ENCODE assay signal across 7 mouse cellular contexts in the genomic region with DNA sequence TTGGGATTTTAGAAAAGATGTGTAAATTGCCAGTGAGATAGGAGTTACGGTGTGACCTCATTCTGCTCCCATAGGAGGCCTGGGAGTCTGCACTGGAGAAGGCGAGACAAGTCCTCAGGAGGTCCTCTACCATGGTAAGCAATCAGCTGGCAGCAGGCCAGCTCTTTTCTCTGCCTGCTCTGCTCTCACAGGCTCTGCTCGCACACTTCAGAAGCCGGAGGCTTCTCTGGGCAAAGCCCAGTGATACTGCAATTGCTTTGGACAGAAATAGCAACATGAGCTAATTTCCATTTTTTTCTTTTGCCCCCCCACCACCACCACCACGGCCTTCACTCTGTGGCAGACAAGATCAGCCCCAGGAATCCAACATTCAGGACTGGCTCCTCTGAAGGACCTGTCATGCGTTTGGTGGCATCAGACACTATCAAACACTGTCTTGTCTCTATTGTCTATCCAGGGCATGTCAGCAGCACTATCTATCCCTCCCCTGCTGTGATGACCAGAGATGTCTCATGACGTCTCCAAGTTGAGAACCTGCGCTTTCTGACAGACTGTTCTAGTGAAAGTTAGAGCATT.
A peak's percentile ranks its signal among the peaks of the same experiment; 100 is the strongest.
DNase-seq lines count a peak whose midpoint lies in the region; ATAC-seq and TF ChIP-seq lines count a peak whose summit lies in the region.

No protein-coding gene starts in this region.

- H3K9me3 ChIP-seq in lung, embryonic 14.5 days (ENCODE audit: low read depth, low read length) = no peaks in the 10 kb centered on the region
- no peaks in the 10 kb centered on the region for H3K9me3 ChIP-seq in stomach, postnatal 0 days (ENCODE audit: control insufficient read depth, low read length)

- no peak overlapping the region for H3K9ac ChIP-seq in lung, embryonic 14.5 days
- no peak overlapping the region for H3K9ac ChIP-seq in stomach, postnatal 0 days (ENCODE audit: low read length)

- H3K27ac ChIP-seq in lung, embryonic 14.5 days (ENCODE audit: low read depth) = peak overlapping the region; percentile 46; the same call in 1 of the 2 replicates
- no peak overlapping the region for H3K27ac ChIP-seq in stomach, postnatal 0 days (replicated peaks)

- intact Hi-C loops in heart, postnatal 36 days (cut with DNase I) = no loop called here

- H3K4me1 ChIP-seq in lung, embryonic 14.5 days (ENCODE audit: insufficient read depth) = no peaks in the 10 kb centered on the region
- H3K4me1 ChIP-seq in stomach, postnatal 0 days (replicated peaks; ENCODE audit: control insufficient read depth, insufficient read depth) = no peaks in the 10 kb centered on the region

- ATAC-seq in lung, embryonic 14.5 days (ENCODE audit: insufficient read depth) = peak; percentile 95
- ATAC-seq in stomach, postnatal 0 days (ENCODE audit: low FRiP score, low TSS enrichment) = peak; percentile 69

- no peak overlapping the region for H3K4me3 ChIP-seq in lung, embryonic 14.5 days (ENCODE audit: low read depth, low read length)
- no peak overlapping the region for H3K4me3 ChIP-seq in stomach, postnatal 0 days (ENCODE audit: low read depth, low read length)

- no peak for TF ChIP-seq CTCF in lung, embryonic 14.5 days (IDR thresholded peaks at IDR 0.05; ENCODE audit: low read depth)
- TF ChIP-seq CTCF in stomach, postnatal 0 days (IDR thresholded peaks at IDR 0.05; ENCODE audit: low read depth) = no peak

- WGBS in lung, embryonic 14.5 days = 27% methylated on average over 8 of the region's 8 CpGs
- WGBS in stomach, postnatal 0 days = 45% methylated on average over 8 of the region's 8 CpGs

- peak; percentile 28 for DNase-seq in ovary, postnatal 36 days (ENCODE audit: low spot score)
- no peak for DNase-seq in ovary, postnatal 10 days (ENCODE audit: low spot score)
- peak; percentile 16 for DNase-seq in embryo, embryonic 11 days
- peak; percentile 7 to 20 for DNase-seq in heart, postnatal 36 days
- DNase-seq in lung, embryonic 14.5 days = peak; percentile 91
- peak; percentile 33 for DNase-seq in stomach, postnatal 0 days (ENCODE audit: low spot score)
- DNase-seq in urinary bladder, postnatal 25 days (ENCODE audit: low spot score) = no peak

- no peaks in the 10 kb centered on the region for H3K27me3 ChIP-seq in lung, embryonic 14.5 days (ENCODE audit: insufficient read depth, low read length)
- H3K27me3 ChIP-seq in stomach, postnatal 0 days (ENCODE audit: control insufficient read depth, insufficient read depth, low read length) = no peaks in the 10 kb centered on the region

- TF ChIP-seq EP300 in stomach, postnatal 0 days (optimal IDR thresholded peaks at IDR 0.05) = no peak

- no peak overlapping the region for H3K4me2 ChIP-seq in lung, embryonic 14.5 days
- no peak overlapping the region for H3K4me2 ChIP-seq in stomach, postnatal 0 days (replicated peaks; ENCODE audit: low read depth)

- H3K36me3 ChIP-seq in lung, embryonic 14.5 days (ENCODE audit: insufficient read depth) = no peaks in the 10 kb centered on the region
- H3K36me3 ChIP-seq in stomach, postnatal 0 days (ENCODE audit: control insufficient read depth, insufficient read depth, low read length) = no peaks in the 10 kb centered on the region

Comparison
In these comparisons a context has a peak if more than half of its experiments do, and no peak if none do; other contexts are left out.
1. DNase-seq: peak in ovary, postnatal 36 days (single experiment), embryo, embryonic 11 days (single experiment), heart, postnatal 36 days (2 of 2), lung, embryonic 14.5 days (single experiment) and stomach, postnatal 0 days (single experiment); none in ovary, postnatal 10 days (single experiment) and urinary bladder, postnatal 25 days (single experiment).